Mouse (Mus musculus) layer of hippocampus, adult 8-10 months (tissue): ENCODE measurements at regions not wholly inside any gene's neighbourhood (a gene's known extent, or its start where the extent isn't known, plus 50 kb on each side); places are given as distances from the start of the nearest gene placed in this dataset.

ENCODE experiments used
- DNase-seq, 2 experiments: peaks; one replicate each; pipeline ENCODE4 v3.0.0; 2022; ENCODE audit warnings: low spot score in 2 of 2

DNA sequence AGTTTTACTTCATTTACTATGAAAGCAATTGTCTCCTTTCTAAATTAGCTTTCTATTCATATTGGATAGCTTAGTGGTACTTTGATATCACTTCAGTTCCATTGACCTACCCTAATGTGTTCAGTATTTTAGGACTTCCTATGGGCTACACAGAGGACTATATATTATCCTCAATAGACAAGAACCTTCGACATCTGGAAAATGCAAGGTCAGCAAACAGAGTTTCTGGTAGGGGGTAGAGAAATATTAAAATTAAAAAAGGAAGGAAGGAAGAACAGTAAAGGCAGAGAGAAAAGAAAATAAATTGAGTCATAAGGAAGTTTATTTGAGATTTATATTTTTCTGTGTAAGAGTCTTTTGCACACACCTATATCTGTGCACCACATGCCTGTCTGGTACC, 107.4 kb upstream of the Insig1 start:
- no peak for DNase-seq

DNA sequence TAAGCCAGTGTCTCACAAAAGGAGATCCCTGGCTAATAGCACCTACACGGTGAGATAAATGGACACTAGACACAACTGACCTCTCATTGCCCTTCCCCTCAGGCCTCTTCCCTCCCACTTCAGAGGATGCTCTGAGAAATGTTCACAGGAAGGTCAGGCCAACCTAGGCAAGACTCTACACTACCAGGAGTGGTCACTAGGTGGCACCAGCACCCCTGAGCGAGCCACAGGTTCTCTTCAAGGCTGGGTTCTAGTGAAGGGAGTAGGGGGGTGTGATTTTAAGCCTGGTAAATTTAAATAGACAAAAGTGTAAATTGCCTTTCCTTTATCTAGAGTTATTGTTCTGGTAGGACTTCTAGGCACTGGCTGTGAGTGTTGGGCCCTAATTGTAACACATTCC, 76.0 kb upstream of the Insig1 start:
- peak; percentile 22 to 75 for DNase-seq

DNA sequence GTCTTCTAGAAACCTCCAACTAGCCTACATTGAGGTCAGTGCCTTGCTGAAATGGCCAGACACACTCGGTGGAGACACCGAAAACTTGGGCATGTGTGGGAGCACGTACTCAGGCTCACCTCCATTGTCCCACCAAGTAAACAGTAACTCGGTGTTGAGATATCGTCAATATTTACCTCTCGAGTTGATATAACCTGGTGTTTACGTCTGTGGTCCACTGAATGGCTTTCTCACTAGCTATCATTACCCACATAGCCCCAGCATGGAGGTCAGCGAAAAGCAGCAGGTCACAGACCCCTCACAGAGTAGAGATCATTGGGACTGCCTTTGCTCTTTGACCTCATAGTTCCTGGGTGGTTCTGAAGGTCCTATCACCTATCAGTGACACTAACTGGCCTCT, 73.4 kb upstream of the Insig1 start:
- no peak for DNase-seq

DNA sequence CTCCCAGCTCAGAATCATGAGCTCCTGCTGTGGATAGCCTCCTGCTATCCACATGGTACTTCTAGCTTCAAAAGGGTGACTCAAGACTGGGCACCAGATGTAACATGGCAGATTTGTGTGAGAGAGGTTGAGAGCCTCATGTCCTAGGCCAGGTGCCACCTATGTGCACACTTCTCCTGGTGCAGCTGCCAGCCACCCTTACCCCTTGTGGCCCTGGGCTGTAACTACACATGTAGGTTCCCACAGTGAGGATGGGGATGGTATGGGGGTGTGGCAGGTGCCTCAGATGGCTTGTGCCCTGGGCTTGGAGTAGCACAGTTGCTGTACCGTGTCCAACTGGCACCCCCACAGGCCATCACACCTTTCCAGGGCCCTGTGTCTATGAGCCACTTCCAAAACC, 68.2 kb upstream of the Insig1 start:
- DNase-seq: no peak

DNA sequence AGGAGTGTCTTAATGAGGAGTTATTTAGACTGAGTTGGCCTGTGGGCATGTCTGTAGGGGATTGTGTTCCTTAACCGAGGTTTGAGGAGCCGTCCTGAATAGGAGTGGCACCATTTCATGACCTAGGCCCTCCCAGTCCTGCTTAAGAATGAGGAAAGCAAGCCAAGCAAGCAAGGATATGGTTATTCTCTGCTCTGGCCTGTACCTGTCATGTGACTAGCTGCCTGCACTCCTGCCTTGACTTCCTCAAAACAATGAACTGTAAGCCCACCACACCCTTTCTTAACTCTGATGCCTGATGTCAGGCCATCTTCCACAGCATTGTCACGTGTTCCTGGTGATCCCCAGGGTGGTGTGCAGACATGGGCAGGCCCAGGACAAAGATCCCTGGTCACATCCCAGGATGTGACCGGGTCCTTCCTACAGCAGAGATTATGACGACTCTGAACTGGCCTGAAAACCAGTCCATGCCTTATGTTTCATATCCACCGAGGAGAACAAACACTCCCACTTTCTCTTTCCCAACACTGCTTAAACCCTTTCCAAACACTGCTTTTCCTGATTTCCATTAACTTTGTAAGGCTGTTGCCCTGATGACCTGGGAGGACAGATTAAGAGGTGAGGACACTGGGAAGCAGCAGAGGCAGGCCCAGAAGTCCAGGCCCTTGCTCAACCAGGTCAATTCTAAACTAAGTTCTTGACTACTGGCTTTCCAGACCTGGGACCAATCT, 67.2 kb upstream of the Insig1 start:
- no peak for DNase-seq

DNA sequence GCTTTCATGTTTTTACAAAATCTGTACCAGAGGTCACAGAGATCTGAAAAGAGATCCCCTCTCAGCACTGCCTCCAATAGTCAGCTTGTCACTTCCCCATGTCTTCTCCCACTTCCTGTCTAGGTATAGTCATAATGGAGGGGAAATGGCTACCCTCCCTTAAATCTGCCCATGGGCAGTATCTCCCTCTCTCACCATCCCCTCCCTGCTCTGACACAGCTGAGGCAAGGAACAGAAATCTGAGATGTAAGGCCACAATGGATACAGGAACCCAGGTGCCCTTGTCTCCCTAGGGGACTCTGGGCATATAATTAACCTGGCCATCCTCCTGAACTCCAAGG, 66.7 kb upstream of the Insig1 start:
- DNase-seq: no peak

DNA sequence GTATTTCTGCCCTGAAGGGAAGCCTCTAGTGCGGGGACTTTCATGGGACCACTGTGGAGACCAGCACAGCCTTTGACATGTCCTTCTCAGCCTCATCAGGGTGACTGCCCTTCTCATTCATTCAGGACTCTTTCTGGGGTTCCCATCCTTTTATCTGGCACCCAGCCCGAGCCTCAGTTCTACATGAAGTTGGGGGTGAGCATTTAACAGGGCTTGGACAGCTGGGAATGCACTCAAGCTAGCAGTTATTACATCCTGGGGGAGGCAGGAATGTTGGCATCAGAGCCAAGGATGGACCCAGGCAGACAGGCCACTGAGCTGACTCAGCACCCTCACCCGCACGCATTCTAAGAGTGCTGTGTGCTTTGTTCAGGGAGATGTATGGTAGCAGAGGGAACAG, 61.8 kb upstream of the Insig1 start:
- no peak for DNase-seq

DNA sequence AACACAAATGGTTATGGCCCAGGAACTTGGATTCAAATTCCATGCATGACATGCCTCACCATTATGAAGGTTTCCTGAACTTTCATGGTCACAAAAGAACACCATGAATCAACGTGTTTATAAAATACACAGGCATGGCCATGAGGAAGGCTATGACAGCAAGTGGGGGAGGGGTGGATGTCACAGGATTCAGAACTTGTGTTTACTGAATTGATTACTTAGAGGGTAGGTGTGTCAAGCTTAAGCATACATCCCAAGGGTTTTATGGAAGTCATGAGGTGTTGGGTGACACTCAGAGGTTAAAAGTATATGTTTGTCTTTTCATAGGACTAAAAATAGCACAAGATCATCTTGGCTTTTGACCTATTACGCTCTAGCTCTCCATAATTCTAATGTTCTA, 61.3 kb upstream of the Insig1 start:
- DNase-seq: no peak

DNA sequence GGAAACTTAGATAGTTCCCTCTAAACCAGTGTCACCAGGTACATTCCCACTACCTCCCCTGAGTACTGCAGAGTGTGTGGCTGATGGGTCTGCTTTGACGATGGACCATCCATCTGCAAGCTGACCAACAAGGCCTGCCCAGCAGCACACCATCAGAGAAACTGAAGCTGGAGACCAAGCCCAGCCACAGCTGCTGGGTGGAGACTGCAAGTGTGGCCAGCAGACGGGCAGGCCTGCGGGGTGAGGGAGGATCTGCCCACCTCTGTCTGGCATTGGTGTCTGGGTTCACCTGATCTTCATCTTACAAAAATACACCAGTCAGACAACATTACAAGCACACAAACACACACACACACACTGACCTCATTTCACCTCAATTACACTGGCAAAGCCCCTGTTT, 60.6 kb upstream of the Insig1 start:
- DNase-seq: no peak

DNA sequence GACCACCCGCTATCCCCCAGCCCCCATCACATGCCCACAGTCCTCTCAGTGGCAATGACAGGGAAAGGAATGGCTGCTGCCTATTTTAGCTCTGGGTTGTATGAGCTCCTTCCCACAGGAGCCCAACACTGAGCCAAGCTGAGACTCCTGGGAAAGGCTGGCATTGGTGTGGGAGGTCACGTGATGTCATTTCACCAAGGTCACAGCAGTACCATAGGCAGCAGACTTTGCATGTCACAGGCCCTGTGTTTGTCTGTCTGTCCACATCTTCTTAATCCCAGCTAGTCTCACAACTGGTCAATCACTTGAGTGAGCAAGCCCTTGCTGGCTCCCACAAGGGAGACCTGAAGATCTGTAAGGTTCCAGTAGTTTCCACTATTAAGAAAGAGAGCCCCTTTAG, 58.7 kb upstream of the Insig1 start:
- DNase-seq: no peak

DNA sequence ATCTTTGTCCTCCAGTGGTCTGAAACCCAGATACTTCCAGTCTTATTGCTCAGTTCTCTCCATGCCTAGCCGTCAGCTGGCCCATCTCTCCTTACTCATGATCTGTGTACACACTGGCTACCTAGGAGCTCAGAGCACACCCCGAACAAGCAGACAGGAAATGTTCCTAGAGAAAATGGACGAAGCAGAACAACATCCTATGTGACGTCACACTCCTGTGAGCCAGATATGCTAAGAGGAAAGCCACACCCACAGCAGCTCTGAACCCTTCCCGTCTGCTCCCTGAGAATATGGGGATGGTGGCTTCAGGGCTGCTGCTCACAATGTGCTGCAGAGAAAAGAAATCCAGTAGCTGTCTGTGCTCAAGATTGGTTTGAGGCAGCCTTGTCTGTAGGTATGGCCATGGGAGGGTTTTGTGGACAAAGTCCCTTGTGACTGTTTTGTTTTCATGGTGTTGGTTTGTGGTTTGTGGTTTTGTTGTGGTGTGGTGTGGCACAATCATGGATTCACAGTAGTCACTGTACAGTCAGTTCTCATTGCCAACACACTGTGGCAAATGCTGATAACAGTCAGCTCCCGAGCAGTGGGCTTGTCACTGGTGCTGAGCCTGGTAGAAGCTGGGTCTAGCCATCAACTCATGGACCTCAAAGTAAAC, 57.4 kb upstream of the Insig1 start:
- DNase-seq: no peak

DNA sequence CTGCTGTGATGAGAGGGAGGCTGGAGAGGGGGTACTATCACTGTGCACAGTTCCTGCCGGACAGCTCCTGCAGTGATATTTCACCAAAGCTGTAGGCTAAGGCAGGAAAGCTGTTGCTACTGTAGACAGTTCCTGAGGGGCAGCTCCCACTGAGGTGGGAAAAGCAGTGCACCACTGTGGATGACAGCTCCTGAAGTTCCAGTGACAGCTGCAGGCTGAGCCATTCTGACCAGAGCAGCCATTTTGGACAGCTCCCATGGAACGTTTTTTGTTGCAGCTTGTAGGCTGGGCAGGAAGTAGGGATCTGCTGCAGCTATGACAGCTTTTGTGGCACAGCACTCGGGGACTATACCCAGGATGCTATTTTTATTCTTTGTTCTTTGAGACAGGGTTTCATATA, 51.3 kb upstream of the Insig1 start:
- no peak for DNase-seq
